Mouse (Mus musculus) A20 (cell line): Measurements from ENCODE around the gene Maml2.
A peak's percentile ranks its signal among the peaks of the same experiment; 100 is the strongest.

Experiments
- DNase-seq: peaks from one replicate; pipeline ENCODE4 v3.0.0-alpha.2; 2011; ENCODE audit warnings: low read depth, low spot score

Gene Maml2

DNA sequence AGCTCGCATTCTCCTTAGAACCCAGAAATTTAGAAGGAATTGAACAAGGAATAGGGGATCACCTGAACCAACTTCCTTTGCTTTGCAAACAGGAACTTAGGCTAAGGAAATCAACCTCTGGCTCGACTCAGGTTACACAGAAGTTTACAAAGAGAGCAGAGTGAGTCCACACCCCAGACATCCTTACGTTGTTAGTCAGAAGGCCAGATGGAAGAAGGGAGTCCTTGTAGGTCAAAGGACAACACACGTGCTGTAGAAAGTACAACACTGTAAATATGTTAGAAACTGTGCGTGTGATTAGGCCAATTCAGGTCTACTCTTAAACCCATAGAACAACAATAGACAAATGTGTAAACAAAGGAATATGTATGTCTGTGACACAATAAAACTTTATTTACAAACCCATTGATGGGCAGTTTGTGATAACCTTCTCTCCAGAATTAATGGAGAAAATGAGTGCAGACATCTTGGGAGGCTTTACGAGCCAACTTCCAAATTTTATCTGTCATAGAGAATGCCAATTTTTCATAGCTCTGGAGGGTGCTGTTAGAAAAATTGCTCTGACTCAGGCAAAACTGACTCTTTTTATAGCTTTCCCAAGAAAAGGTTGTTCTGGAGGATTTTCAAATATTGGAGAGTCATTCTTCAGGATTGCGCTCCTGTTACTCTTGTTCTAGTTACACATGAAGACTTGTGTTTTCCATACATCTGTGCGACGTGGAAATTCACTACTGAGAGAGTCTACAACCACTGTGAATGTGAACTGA is 194.3 kb downstream of the Maml2 start:
- no peak for DNase-seq

DNA sequence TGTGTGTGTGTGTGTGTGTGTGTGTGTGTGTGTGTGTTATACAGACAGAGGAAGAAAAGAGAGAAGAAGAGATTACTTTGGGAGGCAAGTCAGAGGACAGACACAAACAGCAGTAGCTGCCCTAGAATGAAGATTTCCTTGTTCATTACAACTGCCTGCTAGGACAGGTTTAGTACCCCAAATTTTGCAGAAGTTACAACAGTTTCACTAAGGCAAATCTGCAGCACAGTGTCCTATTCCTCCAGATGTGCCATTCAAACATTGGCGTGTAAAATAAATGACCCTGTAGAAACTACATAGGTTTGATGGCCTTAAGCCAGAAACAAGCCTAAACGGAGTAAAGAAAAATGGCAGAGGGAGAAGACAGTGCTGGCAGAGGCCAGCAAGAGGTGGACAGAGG is 195.1 kb downstream of the Maml2 start:
- peak; percentile 48 for DNase-seq

DNA sequence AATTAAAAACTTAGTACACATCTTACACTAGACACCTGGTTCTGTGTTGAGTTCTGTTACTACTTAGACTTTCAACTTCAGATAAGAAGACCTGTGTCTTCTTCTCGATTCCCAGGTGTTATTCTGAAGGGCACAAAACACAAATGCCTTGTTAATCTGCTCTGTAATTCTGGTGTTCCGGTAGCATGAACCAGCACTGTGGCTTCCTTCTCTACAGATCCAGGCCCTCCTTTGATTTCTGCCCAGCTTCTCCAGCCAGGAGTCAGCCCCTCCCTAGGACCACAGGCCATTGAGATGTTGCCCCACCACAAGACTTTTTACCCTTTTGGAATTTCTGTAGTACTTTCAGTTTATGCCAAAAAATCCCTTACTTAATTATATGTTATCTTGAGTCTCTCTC is 196.0 kb downstream of the Maml2 start:
- no peak for DNase-seq

DNA sequence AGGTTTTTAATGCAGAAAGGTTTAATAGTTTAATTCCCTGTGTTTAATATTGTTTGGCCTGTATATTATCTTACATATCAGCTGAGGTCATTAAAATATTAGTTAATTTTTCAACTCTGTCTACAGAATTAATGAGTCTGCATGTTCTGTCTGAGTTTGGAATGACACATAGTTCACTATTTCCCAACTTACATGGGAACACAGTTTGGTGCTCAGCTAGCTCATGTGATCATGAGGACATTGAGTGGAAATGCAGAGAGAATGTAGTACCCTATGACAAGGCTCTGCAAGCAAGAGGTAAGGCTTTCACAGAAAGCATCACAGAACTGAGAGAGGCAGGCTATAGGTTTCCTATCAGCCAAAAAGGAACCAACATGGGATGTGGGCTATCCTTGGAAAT is 197.8 kb downstream of the Maml2 start:
- DNase-seq: no peak

DNA sequence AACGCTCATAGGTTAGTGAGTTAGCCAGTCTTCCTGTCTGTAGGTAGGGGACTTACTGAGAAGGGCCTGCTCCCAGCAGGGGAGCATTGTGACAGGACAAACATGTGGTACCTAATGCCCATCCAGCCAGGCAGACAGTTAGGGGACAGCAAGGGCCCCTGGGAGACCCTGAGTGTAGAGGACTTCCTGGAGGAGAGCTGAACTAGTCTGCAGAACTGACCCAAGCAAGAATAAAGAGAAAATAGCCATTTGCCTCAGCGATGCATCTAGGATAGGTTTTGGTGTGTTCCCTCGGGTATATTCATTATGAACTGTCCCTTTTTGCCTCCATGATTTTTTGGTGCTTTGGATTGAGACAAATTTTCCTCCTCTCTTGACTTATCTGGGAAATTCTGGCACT is 199.3 kb downstream of the Maml2 start:
- no peak for DNase-seq

DNA sequence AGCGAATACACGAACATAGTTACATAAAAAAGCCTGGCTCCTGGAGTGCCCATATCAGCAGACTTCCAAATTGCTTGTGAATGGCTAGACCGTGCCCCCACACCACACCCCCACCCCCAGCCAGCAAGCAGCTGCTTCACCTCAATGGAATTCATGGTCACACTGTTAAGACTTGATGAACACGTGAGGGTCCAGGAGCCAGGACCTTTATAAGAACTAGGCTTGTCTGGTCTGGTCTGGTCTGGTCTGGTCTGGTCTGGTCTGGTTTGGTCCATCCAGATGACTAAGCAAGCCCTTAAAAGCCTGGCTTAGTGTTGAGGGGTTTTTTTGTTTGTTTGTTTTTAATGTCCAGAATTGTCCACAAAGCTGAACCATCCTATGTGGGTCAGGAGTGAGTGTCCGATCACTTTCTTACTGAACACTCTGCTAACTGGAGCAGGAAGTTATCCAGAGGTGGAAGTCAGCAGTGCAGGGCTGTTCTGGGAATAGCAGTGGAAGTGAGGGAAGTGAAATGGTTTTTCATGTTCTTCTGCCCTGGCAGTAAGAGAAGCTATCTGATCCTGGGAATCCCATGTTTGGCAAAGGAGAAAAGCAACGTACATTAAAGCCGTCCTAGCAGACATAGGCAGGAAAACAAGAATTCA is 200.1 kb downstream of the Maml2 start:
- no peak for DNase-seq

DNA sequence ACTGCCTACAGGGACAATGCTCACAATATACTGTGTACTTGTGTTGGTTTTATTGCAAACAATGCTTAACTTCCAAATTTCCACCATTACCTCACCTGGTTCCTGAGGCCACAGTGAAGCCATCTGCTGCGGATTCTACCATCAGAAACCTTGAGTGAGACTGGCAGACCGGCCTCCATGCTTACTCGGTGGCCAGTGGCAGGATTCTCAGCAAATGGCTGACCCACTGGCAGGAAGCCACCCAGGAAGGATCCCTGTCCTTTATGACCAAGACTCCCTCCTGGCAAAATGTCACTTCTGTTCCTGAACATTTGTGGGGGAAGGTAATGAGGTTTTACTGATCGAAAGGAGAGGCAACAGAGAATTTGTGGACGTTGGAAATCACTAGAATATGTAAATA is 202.3 kb downstream of the Maml2 start:
- no peak for DNase-seq

DNA sequence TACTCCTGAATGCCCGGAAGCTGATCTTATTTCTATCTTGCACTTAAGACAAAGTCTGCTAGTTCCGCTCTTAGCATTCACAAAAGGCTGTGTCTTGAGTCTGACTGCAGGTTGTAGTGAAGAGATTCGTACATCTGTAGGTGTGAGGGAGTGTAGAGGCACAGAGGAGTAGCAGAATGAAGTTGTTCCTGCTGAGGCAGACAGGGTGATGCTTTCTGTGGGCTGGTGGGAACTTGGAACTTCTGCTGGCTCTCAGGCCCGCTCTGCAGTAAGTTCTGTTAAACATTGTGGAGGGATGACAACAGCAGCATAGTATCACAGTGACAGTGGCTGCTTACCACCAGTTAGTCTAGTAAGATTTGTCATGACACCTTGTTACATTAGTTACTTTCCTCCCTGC is 207.3 kb downstream of the Maml2 start:
- no peak for DNase-seq

DNA sequence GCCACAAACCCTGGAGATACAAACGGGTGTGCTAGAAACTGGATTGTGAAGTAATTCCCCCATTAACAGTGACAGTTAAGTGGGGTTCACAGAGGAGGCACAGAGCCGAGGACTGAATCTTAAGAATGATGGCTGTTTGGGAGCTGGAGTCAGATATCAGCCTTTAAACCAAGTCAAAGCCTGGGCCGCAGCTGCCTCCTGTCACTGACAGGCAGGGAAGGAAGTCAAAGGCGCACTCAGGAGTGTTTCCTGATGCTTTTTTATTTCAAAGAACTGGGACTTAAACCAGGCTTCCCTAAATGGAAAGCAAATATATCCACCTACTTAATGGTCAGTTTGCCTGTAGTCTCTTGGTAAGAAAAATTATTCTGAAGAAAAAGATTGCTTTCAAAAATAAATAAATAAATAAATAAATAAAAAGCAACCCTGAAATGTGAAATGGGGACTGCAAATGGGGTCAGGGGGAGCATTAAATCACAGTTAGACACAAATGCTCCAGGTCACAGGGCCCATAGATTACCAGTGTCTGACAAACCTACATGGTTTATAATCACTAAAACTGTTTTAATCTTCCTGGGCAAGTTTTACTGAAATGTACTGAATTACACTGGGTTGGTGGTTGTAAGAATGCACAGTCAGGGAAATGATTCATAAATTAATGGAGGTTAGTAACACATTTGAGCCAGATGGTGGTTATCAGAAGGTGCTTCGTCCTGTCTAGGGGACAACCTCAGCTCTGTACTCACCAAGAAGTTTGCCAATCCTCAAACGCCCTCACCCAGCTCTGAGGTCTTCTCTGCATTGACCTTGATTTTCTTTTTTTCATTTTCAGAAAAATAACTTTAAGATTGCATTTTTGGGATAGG is 209.4 kb downstream of the Maml2 start:
- DNase-seq: no peak

DNA sequence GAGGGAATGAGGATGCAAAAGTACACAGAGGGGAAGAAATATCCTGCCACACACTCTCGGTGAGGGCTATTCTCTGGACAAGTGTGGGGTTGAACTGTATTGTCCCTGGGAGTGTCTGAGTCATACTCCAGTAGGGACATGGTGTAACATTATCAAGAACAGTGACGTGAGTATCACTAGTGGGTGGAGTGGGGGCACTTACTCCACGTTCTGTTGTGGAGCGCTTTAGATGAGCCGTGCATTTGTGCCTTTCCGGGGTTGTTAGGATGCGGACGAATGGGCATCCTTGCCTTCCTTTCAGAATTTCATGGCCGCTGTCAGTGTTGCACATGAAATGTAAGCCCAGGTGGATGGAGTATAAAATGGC is 210.0 kb downstream of the Maml2 start:
- DNase-seq: no peak

DNA sequence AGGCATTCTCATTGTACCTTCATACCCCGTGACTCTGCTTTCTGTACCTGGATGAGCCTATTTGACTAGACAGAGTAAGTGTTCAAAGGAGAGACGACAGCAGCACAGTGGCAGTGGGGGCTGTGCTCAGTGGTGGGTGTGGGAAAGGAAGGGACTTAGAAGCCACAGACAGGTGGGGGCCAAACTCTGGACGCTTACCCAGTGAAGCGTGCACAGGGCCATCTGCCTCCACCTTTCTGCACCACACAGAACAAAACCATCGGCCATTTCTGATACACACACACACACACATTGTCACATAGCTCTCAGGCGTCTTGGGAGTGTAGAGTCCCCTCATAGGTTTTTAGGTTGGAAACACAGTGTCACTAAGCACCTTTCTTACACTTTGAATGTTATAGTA is 212.0 kb downstream of the Maml2 start:
- DNase-seq: peak; percentile 83

DNA sequence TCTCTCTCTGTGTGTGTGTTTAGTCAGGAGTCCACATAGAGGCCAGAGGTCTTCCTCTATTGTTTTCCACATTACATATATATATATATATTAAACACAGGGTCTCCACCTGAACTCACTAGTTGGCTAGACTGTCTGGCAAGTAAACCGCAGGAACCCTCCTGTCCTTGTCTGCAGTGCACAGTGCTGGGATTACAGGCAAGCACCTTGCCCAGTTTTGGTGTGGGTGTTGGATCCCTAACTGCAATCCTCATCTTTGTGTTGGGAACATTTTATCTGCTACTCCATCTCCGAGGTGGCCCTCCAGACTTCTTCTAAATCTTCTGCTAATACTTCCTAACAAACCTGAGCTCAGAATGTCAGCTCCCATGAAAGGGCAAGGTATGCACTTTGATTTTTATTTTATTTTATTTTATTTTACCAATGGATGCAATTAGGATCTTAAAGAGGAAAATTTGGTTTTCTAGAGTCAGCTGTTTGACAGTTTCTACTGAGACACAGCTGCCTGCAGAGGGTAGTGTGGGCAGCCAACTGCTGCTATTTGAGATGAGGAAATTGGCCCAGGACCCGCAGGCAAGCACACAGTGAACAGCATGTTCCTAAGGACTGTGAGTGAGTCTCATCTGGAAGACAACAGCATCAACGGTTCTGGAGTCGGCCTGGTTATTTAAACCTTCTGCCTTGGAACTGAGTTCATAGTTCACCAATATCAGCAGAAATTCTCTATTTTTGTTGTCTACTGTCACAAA is 213.0 kb downstream of the Maml2 start:
- DNase-seq: peak; percentile 25

DNA sequence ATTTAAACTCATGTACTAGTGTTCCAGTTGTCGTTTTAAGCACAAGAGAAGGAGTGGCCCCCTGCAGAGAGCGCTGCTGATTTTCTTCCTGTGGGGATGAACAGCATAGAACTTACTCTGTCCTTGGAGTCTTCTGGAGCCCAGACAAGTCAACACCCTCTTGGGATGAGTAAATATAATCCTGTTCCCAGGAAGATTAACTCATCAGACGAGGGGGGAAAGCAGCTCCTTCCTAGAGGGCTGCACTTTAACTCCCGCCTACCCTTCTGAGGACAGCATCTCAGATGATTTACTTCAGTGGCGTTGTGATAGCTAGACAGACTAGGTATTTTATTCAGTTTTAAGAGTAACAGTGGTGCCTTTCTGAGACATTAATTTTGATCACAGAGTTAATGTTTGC is 215.4 kb downstream of the Maml2 start:
- DNase-seq: no peak

DNA sequence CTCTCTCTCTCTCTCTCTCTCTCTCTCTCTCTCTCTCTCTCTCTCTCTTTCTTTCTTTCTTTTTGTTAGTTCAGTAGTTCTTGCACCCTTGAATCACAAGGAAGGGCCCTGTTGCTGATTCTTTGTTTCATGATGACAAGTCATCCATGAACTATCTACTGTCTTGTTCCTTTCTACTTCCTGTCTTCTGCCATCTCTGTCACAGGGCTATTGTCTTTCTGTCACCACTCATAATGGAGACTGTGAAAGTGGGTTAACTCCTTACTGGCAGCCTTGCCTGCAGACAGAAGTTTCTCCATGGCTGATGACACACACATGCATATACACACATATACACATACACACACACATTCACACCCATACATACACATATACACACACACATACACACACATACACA is 216.7 kb downstream of the Maml2 start:
- no peak for DNase-seq

DNA sequence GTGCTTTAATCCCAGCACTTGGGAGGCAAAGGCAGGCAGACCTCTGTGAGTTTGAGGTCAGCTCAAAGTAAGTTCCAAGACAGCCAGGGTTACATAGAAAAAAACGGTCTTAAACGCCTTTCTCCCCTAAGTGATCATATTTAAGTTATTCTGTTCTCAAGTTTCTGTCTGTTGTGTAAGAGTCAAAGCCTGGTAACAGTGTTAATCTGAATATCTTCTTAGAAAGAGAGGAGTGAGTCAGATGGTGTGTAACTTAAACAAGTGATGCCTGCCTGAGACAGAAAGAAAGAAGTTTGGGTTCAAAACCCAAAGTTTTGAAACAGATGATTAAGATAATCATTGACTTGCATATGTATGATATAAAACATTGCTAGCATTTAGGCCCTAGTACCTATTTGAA is 218.2 kb downstream of the Maml2 start:
- DNase-seq: no peak

DNA sequence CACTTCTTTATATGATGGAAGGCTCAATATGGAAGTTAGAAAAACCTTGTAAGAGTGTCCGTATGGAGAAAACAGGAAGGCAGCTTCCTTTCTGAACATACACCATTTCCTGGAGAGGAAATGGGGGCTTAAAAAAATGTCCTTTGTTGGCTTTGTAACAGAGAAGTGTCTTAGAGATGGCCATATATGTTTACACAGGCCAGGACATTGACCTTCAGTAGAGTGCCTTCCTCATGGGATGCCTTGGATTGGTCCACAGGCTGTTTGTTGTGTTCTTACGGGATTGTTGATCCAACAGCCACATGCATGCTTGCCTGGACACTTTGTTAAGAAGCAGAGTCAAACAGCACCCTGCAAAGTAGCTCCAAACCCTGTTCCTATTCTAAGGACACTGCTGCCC is 220.3 kb downstream of the Maml2 start:
- no peak for DNase-seq

DNA sequence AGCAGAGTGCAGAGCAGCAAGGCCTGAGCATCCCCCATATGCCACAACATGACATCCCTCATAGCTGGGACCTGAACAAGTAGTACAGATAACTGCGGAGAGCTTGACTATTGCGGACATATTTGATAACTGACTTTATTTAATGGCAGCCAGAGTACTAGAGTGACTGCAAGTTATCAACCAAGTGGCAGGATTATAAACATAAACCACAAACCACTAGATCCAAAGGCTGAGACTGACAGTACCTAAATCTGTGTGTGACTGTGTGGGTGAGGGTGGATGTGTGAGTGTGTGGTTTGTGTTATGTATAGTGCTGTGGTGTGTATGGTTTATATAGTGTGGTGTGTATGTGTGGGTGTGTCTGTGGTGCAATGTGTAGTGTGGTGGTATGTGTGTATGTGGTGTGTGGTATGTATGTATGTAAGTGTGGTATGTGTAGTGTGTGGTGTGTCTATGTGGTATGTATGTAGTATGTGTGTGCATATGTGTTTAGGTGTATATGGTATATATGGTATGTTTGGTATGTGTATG is 220.7 kb downstream of the Maml2 start:
- DNase-seq: no peak

DNA sequence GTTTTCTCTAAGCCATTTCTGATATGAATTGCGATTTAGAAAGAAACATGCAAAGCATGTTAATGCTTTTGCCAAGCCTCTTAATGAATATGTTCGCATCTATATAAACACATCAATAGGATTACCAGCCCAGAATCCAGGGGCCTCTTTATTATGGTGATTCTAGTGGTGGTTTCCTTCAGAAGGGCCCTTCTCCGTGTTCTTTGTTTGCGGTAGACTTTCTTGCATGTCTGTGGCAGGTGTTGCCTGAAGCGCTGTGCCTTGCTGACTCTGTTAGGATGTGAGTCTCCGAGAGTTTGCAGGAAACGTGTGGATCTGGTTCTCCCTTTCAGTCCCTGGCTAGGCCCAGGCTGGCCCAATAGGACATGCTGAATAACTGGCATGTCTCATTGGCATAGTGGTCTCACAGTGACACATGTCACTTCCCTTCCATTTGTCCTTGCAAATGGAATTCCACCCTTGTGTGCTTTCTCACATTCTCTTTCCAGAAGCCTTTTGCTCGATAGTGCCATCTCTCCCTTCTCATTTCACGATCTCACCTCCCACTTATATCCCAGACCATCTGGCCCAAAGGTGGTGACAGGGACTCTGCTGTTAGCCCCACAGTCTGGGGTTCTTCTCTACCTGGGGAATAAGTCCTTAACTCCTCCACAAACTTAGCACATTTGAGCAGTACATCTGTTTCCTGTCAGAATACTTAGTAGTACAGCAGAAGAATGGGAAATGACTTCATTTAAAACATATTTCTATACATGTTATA is 224.5 kb downstream of the Maml2 start:
- no peak for DNase-seq

DNA sequence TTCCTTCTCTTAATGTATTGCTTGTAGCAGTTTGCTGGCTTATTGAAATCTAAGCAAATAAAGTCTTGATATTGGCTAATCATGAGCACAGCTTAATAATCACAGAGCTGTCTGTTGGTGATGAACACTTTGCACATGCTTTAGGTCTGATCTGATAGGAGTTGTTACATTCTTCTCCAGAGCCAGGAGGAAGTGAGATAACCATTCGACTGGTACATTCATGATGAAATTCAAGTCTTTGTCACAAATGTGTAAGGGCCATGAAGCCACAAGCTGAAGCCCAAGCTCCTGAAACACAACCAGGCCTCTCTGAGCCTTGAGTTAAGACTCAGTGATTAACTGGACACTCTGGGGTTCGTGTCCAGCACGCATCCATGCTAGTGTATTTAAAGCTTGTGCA is 225.3 kb downstream of the Maml2 start:
- peak; percentile 66 for DNase-seq

DNA sequence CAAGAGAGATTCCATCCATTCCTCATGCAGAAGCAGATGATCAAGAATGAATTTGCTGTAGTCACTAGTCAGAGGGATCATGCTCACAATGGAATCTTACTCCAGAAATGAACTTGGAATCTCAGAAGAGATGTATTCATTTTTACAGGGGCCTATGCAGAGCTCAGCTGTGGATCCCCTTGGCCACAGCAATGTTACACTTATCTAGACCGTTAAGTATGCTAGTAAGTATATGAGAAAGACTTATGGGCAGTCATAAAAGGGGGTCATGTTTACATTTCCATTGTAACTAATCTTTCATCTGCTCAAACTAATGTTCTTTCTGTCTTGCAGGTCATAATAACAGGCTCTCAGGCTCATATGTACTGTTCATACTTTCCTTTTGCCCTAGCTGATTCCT is 227.3 kb downstream of the Maml2 start:
- DNase-seq: no peak
